Mouse (Mus musculus) WW6 (cell line): ENCODE data around the gene Odf3b.

Experiments
- DNase-seq: peaks from one replicate; pipeline ENCODE4 v3.0.0-alpha.2; 2013; ENCODE audit warnings: low read depth, low spot score

Gene Odf3b

DNA sequence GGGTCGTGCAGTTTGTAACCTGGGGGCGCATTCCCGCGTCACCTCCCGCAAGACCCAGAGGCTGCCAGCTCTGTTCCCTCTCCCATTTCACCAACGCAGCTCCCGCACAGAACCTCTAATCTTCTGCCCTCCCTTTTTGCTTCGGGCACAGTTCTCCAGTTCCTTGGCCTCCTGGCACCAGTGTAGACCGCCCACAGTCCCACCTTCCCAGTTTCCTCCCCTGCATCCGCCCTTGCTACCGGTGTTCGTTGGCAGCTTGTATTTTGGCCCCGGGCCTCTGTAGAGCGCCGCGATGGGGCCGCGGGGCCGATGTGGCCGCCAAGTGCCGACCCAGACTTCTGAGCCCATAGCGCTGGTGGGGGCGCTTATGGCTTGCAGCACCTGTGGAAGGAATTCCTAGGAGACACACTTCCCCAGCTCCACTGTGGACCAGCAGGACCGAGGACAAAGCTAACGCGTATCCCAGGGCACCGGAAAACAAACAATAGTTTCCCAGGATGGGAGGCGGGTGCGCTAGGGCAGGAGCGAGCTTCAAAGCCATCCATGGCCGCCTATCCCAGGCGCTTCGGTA is at the start of gene Odf3b:
Gene Odf3b (minus strand): TSS at position 452 of the 571 bp plus-strand sequence.
- no peak for DNase-seq

DNA sequence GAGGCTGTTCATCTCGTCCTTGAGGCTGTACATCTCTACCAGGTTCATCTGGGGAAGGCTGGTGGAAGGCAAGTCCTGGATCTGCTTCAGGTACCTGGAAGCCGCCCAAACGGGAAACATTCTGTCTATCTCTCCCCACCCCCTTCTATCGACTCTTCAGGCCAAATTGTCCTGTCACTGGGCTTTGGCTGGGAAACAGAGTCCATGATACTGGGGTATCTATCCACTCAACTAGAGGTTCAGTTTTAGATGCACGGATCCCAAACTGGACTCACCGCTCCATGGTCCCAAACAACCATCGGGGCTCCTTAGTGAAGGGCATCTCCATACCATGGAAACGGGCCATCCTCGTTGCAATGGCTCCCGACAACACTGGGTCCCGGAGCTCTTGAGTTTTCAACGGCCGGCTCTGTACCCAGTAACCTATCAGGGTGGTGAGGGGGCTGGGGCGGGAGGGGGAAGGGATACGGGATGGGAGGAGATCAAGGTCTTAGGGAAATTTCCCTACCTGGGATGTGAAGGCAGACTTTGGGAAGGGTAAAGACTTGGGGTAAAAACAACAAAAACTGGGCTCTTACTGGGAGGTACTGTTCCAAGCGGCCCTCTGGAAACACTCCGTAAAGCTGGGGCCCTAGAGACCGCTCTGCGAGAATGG is 49.2 kb upstream of the Odf3b start:
- no peak for DNase-seq

DNA sequence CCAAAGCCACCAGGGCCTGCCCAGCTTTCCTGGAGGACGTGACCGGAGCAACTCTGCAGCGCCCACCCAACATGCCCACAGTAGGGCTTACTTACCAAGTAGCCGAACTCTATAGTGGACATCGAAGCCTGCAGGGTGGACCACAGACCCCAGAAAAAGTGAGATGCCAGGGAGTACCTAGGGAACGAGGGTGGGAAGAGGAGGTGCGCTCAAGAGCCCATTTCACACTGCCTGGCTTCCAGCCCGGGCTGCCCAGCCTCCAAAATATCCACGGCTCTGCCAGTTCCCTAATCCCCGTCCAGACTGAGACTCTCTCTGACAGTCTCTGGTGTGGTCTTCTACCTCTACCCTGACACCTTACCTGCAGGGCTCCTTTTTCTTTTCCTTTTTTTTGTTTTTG is 47.6 kb upstream of the Odf3b start:
- no peak for DNase-seq

DNA sequence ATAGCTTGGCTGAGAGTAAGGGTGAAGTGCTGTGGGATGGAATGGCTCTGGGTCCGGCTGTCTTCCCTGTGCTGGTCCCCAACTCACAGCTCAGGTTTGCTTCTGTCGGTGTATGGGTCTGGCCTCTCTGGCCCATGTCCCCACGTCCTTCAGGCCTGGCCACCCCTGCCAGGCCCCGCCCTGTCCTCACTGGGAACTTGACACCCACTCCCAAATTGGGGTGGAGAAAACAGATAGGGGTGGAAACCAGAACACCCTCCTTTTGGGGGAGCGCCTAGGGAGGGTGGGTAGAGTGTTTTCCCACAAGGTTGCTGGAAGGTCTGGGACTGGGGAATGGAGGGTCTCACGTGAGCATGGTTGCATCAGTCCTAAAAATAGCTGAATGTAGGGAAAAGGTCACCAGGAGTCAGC is 46.6 kb upstream of the Odf3b start, which contains the start of gene Cpt1b:
Gene Cpt1b (minus strand): TSS at position 153 of the 411 bp plus-strand sequence.
- no peak for DNase-seq

DNA sequence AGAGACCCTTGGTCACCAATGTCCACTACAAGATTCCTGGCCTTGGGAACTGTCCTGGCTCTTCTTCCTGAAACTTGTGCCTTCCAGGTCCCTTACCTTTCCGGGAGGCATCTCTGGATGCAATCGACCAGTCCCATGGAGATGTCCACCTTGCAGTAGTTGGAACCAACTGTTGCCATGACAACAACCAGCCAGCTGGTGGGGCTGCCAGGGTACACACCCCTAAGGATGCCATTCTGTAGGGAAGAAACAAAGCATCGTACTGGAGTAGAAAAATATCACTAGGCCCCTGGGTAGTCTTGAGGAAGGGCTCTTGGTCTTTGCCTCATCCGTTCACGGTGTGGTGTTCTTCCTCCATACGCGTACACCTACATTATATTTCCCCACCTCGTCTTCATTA is 45.5 kb upstream of the Odf3b start:
- DNase-seq, result no peak

DNA sequence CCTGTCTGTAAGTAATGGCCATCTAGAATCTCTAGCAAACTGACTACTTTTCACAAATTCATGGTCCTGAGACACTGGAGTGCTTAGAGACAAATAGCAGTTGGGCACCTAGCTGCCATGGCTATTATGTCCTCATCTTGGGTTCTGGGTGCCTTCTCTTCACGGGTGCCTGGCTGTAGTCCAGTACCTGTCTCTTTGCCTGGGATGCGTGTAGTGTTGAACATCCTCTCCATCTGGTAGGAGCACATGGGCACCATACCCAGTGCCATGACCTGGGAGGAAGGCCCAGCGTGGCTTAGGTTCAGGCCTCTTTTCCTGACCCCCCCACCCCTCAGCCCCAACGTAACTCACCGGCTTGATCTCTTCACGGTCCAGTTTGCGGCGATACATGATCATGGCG is 42.9 kb upstream of the Odf3b start:
- no peak for DNase-seq

DNA sequence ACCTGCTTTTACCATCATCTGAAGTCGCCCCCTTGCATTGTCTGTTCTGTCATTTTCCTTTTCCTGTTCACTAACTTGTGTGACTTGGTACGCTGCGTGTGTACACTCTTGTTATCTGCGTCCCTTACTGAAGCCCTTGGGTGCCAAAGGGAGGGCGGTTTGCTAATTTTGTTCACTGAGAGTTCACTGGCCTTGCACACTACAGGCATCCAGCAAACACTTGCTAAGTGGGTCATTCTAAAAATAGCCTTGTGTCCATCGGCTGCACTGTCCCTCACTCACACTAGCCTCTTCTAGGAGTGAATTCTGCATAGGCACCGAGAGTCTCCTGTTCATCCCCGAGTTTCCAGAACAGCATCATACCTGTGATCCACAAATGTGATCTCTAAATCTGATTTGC is 36.2 kb upstream of the Odf3b start:
- no peak for DNase-seq

DNA sequence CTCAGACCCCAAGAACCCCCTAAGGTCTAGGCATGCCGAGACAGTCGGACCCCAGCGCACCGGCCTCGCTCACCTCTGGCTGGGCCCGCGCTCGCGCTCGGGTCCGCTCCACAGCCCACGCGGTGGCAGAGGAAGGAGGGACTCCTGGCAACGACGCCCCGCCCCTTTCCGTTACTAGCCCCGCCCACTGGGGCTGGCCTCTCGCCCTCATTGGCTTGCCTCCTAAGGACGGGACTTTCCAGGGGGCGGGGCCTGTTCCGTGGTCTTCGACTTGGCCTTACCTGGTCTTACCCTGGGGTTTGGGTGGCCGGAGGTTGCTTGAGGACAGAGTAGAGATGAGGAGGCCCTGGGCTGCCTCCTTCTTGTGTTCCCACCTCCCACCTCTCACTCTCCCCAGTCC is 31.0 kb upstream of the Odf3b start, which contains the start of gene Syce3:
Gene Syce3 (minus strand): TSS at position 386 of the 400 bp plus-strand sequence.
- peak; percentile 45 for DNase-seq

DNA sequence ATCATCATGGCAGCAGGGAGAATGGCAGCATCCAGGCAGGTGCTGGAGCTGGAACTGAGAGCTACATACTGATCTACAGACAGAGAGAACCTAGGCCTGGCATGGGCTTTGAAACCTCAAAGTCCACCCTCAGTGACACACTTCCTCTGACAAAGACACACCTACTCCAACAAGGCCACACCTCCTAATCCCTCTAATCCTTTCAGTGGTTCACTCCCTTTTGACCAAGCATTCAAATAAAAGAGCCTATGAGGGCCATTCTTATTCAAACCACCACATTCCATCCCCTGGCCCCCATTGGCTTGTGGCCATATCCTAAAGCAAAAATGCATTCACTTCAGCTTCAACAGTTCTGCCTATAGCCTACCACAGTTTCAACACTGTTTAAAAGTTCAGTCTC is 27.6 kb upstream of the Odf3b start:
- DNase-seq, result no peak

DNA sequence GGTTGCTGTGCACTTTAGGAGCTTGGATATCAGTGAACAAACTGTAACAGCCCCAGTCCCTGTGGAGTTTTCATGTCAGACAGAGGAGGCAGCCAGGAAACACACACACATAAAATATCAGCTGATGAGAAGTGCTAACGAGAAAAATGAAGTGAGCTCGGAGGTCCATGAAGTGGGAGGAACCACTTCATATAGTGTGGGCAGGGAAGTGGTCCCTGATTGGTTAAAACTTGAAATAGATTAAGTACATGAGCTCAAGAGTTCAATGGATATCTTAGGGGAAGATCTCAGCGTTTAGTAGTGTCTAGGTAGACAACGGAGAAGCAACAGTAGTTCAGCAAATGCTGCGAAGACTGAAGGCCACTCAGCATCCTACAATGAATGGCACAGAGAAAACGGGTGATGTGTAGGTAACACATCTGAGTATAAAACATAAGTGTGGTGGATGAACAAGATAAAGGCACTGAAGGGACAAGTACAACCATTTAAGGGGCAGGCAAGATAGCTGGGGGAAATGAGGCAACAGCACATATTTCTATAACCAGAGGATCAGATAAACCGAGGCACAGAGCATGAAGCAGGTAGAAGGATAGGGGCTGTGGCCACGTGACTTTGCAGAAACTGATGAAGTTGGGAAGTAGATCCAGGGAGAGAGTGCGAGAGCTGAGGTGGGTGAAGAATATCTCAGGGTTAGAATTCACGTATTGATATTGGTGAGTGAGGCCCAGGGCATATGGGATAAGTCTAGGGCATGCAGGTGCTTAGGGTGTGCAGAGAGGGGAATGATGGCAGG is 25.9 kb upstream of the Odf3b start:
- no peak for DNase-seq

DNA sequence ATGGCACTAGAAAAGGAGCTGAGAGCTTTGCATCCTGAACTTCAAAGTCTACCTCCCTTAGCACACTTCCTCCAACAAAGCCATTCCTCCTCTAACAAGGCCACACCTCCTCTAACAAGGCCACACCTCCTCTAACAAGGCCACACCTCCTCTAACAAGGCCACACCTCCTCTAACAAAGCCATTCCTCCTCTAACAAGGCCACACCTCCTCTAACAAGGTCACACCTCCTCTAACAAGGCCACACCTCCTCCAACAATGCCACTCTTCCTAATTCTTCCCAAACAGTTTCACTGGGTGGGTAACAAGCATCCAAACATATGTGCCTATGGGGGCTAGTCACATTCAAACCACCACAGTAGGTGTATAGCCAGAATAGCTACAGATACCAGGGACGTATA is 23.4 kb upstream of the Odf3b start:
- DNase-seq, result no peak

DNA sequence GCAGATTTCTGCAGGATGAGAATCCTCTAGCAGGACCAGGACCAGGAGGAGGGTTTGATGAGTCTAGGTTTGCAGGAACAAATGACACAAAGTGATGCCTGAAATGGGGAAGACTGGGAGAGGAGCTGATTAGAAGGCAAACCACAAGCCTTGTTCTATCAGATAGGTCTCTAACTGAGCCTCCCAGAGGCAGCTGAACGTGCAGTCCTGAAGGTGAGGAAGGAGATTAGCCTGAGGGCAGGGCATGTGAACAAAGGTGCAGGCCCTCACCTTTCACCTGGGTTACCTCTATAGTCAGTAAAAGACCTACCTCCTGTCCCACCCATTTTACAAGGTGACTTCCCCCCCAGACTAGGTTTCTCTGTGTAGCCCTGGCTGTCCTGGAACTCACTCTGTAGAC is 20.6 kb upstream of the Odf3b start:
- no peak for DNase-seq

DNA sequence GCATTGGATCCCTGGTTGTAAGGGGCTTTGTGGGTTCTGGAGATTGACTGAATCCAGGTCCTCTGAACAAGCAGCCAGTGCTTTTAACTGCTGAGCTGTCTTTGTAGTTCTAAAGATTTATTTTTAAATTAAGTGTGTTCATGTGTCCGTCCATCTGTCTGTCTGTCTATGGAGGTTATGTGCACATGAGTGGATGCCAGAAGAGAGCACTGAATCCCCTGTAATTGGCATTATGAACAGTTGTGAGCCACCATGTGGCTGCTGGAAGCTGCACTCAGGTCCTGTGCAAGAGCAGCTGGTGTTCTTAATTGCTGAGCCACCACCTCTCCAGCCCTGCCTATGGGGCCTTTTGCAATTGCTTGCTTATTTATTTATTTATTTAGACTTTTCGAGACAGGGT is 19.1 kb upstream of the Odf3b start:
- DNase-seq, result no peak

DNA sequence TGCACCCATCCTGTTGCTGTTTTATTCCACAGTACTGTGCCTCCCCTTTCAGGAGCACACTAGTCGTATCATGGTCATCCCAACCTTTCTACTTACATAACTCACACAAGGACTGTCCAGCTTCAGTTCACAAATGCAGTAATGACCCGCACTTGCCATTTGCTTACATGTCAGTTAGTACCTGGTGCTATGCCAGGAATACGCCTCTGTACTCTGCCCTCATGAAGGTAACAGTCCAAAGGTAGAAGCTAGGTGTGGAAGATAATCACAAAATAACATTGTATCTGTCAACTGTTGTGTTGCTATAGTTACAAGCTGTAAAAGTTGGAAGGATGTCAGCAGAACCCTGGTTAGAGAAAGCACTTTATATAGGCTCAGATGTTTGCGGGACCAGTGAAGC is 17.8 kb upstream of the Odf3b start:
- no peak for DNase-seq

DNA sequence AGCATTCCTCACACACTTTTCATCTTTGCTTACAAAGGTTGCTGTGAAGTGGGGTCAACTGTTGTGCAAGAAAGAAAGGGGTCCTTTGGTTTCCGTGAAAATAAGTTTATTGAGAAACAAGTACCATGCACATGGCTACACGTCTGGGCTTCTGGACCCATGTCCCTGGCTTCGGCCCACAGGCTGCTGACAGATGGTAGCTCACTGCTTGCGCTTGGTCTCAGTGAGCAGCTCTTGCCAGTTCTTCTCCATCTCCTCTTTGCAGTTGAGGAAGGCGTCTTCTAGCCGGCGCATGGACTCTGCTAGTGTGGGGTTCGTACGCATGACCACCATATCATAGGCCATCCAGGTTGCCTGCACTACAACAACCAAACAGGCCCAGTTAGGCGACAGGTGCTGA is 11.0 kb upstream of the Odf3b start:
- DNase-seq, result no peak

DNA sequence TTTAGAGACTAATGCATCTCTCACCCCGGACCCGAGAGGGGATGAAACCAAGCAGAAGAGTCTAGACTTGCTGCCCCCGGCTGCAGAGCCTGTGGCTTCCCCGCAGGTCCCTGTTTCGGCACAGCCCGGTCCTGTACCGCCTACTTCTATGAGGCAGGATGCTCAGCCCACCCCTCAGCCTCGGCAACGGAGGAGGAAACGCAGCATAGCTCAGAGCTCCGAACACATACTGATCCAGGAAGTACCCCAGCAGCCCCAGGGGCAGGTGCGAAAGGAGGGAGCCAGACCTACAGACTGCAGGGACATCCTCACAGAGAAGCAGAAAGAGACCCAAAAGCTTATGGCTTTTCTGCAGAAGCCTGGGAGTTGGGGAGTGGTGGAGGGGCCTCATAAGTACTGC is 8.0 kb upstream of the Odf3b start:
- no peak for DNase-seq

DNA sequence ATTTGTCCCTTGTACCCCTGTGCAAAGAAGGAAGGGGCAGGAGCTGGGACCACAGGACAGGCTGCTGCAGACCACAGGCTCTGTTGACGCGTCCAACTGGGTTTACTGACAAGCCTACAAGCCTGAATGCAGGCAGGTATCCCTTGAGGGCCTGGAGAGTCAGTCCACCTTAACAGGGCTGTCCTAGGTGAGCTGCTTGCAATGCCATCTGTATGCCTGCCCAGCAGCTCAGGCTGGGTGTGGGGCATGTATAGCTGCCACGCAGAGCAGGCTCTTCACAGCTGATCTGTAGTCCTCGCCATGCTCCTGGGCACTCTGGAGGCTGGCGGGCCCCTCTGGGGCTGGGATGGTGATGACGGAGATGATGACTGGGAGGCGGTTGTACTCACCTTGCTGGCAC is 5.5 kb upstream of the Odf3b start, which contains the start of gene Klhdc7b:
Gene Klhdc7b (plus strand): TSS at position 301 of the 400 bp plus-strand sequence.
- no peak for DNase-seq

DNA sequence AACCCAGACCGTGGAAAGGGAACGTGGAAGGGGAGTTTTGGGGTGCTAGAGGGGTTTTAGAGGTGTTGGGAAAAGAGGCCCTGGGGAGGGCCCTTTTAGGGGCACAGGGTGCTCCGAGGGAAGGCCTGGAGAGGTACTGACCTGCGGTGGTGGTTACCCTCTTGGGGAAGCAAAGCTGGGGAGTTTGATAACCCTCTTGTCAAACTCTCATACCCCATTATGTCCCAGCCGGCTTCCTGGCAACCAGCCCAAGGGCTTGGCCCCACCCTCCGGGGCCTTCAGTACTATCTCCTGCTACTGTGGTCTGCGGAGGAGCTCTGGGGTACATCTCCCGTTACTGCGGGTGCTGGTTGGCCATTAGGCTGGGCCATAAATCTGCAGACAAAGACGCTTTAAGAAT is 347 bp upstream of the Odf3b start:
- no peak for DNase-seq

DNA sequence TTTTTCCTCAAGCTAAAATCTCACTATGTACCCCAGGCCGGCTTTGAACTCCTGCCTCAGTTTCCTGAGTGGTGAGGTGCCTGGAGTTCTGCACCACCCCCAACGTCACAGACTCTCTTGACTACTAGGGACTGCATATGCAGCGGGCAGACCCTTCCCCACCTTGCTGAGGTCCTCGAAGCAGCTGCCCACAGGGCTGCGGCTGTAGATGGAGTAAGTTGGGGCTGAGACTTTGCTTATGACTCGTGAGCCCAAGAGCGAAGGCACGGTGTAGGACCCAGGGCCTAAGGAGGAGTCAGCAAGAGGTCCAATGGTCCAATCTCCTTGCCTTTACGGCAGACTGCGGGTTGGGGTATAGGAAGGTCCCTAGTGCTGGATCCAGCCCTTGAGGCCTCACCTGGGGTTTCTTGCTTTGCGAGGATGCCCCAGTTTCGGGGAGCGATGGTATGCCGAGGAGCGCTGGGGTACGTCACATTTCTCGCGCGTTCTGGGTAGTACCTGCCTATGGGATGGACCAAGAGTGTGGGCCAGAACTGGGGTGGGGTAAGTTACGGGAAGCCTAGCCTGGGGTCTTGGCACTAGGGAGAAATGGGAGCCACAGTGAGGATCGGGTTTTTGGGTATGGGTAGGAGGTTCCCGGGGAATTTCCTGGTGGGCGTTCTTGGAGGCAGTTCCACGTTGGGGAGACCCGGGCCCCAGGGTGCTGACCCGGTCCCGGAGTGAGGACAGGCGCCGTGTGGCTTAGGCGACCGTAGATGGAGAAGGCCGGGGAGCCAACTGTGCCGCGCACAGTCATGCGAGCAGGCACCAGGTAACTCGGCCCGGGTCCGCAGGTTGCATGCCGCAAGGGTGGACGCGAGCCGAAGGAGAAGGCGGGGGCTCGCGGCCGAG is 899 bp downstream of the Odf3b start:
- DNase-seq, result no peak

DNA sequence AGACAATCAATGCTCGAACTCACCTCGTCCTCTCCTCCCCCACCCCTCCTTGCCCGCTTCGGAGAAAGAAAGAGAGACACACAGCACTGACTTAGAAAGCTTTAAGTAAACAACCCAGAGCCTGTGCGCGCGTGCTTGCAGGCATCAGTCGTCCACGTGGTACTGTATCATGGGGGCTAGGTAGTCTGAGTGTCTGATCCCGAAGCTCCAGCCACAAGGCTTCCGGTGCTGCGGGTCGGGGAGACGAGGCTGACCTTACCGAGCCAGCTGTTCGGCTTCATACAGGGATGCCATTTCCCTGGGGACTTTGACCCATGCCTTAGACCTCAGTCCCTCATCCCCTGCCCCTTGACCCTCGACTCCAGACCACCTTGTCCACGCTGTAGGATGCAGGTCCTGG is 1.7 kb downstream of the Odf3b start:
- no peak for DNase-seq

DNA sequence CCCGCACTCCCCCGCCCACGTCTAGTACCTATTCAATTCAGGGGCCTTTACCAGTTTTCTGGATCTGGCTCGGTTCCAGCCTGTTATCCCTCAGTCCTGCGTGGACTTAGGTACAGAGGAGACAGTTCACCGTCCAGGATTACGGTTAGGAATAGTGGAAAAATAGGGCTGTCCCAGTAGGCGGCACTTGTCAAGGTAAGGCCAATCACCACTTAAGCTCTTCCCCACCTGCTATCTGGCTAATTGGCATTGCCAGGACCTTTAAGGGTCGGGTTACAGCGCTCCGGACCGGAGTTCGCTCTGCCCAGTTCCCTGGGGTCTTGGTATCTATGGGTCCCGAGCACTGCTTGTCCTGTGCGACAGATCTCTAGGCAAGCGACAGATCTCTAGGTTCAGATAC is 2.1 kb downstream of the Odf3b start, which contains the start of gene Tymp:
Gene Tymp (minus strand): TSS at position 83 of the 400 bp plus-strand sequence.
- no peak for DNase-seq

DNA sequence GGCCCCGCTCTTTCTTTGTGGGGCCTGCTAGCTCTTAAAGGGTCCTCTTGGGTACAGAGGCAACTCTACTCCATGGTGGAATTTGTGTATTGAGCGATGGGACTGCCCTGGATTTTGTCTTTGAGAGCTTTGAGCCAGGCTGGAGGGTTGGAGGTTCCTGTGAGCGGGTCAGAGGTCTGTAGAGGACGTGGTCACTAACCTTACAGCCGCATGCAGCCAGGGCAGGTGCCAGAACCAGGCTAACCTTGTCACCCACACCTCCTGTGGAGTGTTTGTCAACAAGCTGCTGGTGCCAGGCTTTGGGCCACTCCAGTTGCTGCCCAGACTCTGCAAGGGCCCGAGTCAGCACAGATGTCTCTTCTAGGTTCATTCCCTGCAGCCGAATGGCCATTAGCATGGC is 3.0 kb downstream of the Odf3b start:
- DNase-seq, result no peak
